Mouse (Mus musculus) left cerebral cortex, adult 8-10 months (tissue): Measurements from ENCODE around the gene Prss38. TPM values are rescaled to one million over a fixed set of nuclear protein-coding genes. Genes with fewer than 3 reads are reported as not detected.

Source experiments
- DNase-seq, 2 experiments: peaks; one replicate each; pipeline ENCODE4 v3.0.0; 2022; ENCODE audit warnings: low spot score in 2 of 2
- microRNA-seq, 2 experiments: library from miRNA; unstranded; fragments of <30 nt; microRNA quantifications; one replicate each; pipeline ENCODE4 v1.2.0; 2022
- total RNA-seq, 4 experiments: library from RNA; stranded (reverse); gene quantifications; 2 replicates each; pipeline ENCODE4 v1.2.4; 2022

Gene Prss38
- total RNA-seq, 4 experiments from 2014 or later: not detected

DNA sequence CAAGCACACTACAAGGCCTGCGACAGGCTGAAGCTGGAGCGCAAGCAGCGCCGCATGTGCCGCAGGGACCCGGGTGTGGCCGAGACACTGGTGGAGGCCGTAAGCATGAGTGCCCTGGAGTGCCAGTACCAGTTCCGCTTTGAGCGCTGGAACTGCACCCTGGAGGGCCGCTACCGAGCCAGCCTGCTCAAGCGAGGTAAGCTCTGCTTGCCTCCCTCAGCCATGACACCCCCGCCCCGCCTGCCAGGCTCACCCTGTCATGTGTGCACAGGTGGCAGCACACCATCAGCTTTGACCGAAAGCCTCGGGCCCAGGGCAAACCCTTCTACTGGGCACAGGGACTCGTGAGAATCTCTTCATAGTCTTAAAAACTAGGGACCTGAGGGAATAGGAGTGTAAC, 47.8 kb downstream of the Prss38 start:
- DNase-seq: no peak

DNA sequence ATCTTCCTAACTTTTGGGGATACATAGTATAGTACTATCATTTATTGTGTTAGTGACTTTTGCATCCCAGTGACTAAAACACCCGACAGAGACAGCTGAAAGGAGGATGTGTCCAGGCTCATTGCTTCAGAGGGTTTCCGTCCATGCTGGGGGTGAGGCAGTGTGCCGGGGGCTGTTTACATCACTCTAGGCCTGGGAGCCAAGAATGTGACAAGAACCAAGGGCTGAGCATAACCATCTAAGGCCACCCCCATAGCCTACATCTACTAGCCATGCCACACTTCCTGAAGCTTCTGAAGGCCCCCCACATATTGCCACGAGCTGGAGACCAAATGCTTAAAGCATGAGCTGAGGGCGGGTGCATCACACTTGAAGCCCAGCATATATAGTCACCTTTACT, 50.7 kb downstream of the Prss38 start:
- no peak for DNase-seq

DNA sequence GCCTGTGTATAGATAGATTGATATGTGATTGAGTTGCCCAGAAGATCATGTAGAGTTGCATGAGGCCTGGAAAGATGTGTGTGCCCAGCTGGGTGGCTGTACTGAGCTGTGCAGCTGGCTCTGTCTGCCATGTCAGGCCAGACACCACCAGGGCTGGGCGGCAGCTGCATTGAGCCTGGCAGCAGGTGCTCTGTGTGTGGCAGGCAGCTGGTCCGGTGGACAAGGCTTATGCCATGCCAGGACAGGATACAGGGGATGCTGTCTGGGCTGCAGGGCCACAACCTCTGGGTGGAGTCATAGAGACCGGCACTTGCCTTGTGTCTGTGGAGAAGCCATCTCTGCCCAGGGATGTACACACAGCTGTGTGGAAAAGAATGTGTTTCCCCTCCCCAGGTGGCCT, 52.5 kb downstream of the Prss38 start:
- no peak for DNase-seq

Small RNA genes lying within 50 kb of the gene (microRNA-seq; reads per million reads assigned to microRNA genes)
- gene Gm24756: 0 reads per million in 2 experiments

Other genes starting within 250 kb of the Prss38 start
- gene Obscn, start 239.3 kb downstream of the Prss38 start, total RNA-seq: 1 to 10 TPM; 5.3 to 5.8 (median 5.7) TPM
- 1 to 10 TPM; 6.4 to 7.9 (median 7.1) TPM for gene Iba57, start 211.9 kb downstream of the Prss38 start, total RNA-seq
- 10 to 100 TPM; 13.7 to 17.5 (median 16.0) TPM for gene Gjc2, start 192.4 kb downstream of the Prss38 start, total RNA-seq
- 100 to 1,000 TPM; 137 to 150 (median 141) TPM for gene Guk1, start 183.4 kb downstream of the Prss38 start, total RNA-seq
- gene Mrpl55, start 173.2 kb downstream of the Prss38 start, total RNA-seq: 10 to 100 TPM; 35.4 to 42.3 (median 39.2) TPM
- gene 2310033P09Rik, start 167.3 kb downstream of the Prss38 start, total RNA-seq: 10 to 100 TPM; 19.1 to 24.6 (median 20.4) TPM
- gene Arf1, start 147.4 kb downstream of the Prss38 start, total RNA-seq: 100 to 1,000 TPM; 419 to 439 (median 436) TPM
- not detected for gene Wnt3a, start 84.9 kb downstream of the Prss38 start, total RNA-seq
- 10 to 100 TPM; 14.1 to 15.6 (median 14.9) TPM for gene Wnt9a, start 68.7 kb downstream of the Prss38 start, total RNA-seq
- 10 to 100 TPM; 26.0 to 29.1 (median 26.6) TPM for gene Jmjd4, start 74.4 kb upstream of the Prss38 start, total RNA-seq
- gene Snap47, start 75.5 kb upstream of the Prss38 start, total RNA-seq: 100 to 1,000 TPM; 364 to 399 (median 383) TPM
- gene Zfp867, start 96.8 kb upstream of the Prss38 start, total RNA-seq: 1 to 10 TPM; 3.5 to 5.4 (median 4.3) TPM
- gene Zkscan17, start 151.1 kb upstream of the Prss38 start, total RNA-seq: 10 to 100 TPM in 3 of 4 experiments, 1 to 10 TPM in 1; 9.6 to 11.9 (median 10.5) TPM
- 1 to 10 TPM; 1.3 to 4.3 (median 1.9) TPM for gene Nlrp3, start 165.9 kb upstream of the Prss38 start, total RNA-seq
- gene Olfr222, start 200.6 kb upstream of the Prss38 start, total RNA-seq: not detected
- not detected for gene Olfr223, start 217.6 kb upstream of the Prss38 start, total RNA-seq